Mouse (Mus musculus): Measurements from ENCODE around the gene Pxn.

DNA sequence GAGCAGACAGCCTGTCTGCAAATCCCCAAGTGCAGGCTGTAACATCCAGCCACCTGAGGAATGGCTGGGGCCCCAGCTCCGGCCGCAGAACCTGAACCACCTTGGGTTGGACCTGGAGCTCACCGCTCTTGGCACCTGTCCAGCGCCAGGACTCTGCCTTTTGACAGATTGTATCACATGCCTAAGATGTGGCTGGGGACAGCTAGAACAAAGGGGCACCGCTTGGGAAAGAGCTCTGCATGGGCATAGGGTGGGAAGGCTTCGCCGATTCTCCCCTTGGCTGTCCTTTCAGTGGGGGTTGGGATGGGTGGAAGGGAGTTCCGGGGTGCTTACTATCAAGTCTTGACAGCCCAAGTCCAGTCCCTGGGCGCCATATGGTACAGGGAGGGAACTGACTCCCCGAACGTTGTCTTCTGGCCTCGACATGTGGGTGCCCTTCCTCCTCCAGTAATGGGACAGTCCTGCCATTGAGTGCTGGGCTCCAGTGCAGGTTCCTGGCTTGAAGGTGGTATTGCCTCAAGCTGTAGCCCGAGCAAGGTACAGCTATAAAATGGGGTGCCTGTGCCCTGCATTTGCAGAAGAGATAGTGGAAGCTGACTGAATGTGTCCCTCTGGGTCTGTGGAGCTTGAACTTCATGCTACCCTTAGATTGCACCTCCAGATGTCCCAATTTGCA lies 31.7 kb downstream of the Pxn start:
- no peak for TF ChIP-seq POLR2A (IDR thresholded peaks at IDR 0.05; ENCODE audit: borderline replicate concordance, extremely low read depth, insufficient read depth, insufficient read length, poor library complexity, severe bottlenecking)
- no peak for TF ChIP-seq CTCF (IDR thresholded peaks at IDR 0.05; ENCODE audit: borderline replicate concordance, extremely low read depth, insufficient read depth, insufficient read length)
